Mouse (Mus musculus): Measurements from ENCODE around the gene Pip5k1c.

Pip5k1c gene

GRCm38 (mm10) chr10:81323141-81323775 is 30.5 kb downstream of the Pip5k1c start:
- no peak for DNase-seq (ENCODE audit: low read depth, low spot score)

GRCm38 (mm10) chr10:81323791-81324530 is 31.2 kb downstream of the Pip5k1c start:
- DNase-seq (ENCODE audit: low read depth, low spot score): no peak

DNA sequence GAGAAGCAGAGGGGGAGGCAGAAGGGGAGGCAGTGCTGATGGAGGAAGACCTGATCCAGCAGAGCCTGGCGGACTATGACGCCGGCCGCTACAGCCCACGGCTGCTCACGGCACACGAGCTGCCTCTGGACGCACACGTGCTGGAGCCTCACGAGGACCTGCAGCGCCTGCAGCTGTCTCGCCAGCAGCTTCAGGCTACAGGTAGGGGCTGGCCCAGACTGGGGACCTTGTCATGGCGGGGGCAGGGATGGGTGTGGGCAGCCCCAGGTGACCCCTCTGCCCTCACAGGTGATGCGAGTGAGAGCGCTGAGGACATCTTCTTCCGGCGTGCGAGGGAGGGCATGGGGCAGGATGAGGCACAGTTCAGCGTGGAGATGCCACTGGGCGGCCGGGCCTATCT is 32.4 kb downstream of the Pip5k1c start:
- DNase-seq (ENCODE audit: low read depth, low spot score): no peak

DNA sequence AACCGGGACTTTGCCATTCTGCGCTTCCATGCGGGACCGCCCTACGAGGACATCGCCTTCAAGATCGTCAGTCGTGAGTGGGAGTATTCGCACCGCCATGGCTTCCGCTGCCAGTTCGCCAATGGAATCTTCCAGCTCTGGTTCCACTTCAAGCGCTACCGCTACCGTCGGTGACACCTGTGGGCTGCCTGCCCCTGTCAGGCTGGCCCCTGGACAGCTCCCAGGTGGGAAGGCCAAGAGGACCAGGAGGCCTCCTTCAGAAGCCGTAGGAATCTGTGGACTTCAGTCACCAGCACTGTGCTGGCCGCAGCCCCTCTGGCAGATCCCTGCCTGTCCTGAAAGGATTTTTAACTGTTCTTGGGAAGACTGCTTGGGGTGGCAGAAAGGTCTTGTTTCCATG is 33.0 kb downstream of the Pip5k1c start:
- DNase-seq (ENCODE audit: low read depth, low spot score): no peak

DNA sequence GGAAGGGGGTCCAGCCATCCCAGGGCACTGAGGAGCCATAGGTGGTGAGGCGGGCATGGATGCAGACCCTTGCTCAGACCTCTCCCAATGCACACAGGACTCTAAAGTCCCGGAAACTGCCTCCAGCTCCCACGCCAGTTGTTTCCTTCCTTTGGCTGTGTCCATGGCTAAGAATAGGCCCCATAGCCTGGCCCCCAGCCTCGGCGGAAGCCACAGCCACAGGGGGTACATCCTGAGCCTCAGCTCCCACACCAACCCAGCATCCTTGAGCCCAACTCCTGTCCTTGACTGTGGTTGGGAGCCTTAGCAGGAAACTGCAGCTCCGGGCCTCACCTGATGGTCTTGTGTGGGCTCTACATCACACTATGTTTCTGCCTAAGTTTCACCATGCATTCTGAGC is 34.1 kb downstream of the Pip5k1c start:
- DNase-seq (ENCODE audit: low read depth, low spot score): no peak

DNA sequence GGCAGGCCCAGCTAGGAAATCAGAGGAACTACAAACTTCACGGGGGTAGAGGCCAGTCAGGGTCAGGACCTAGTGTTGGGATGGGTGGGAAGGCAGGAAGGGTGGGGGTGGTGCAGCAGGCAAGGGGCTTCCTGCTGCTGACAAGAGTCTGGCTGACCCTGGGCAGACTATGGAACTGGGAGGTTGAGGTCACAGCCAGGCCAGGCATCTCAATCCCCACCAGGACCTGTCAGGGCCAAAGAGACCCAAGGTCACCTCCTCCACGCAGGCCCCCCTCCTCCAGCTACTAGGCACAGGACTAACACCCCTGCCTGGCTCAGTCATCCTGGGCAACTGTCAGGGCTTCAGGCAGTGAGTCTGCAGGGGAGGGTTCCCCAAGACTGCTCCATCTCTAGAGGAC is 35.2 kb downstream of the Pip5k1c start:
- no peak for DNase-seq (ENCODE audit: low read depth, low spot score)

GRCm38 (mm10) chr10:81328386-81328785 is 35.6 kb downstream of the Pip5k1c start, which contains the start of gene Tbxa2r:
Gene Tbxa2r (plus strand): TSS chr10:81328731.
- DNase-seq (ENCODE audit: low read depth, low spot score): no peak

DNA sequence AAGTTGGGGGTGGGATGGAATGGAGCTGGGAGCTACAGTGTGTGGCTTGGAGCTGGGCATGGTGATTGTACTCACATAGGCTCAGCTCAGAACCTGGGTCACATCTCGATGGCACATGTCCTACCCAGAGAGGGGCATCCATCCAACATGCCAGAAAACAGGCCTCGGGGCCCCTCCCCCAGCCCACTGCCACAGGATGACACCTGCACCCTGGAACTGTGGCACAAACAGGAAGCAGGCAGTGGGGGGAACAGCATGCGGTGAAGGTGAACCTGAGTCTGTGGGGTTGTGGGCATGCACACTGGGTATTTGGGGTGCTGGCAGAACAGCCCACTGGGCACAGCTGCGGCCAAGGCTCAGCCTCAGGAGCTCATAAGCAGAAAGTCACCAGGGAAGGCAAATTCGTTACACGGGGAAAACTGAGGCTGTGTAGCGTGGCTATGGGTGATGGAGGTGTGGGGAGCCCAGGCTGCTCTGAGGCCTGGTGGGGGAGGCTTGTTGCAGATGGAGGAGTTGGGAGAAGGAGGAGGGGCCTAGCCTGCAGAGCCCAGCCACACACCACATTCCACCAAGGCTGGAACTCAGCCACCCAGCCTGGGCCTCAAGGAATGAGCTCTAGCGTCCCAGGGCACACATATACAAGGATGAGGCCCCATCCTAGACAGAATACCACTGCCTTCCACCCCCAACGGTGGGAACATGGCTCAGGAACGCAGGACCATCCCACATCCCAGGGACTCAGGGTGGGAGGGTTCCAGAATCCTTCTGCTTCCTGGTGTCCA is 36.6 kb downstream of the Pip5k1c start:
- DNase-seq (ENCODE audit: low read depth, low spot score): no peak

GRCm38 (mm10) chr10:81330007-81330406 is 37.2 kb downstream of the Pip5k1c start:
- no peak for DNase-seq (ENCODE audit: low read depth, low spot score)

DNA sequence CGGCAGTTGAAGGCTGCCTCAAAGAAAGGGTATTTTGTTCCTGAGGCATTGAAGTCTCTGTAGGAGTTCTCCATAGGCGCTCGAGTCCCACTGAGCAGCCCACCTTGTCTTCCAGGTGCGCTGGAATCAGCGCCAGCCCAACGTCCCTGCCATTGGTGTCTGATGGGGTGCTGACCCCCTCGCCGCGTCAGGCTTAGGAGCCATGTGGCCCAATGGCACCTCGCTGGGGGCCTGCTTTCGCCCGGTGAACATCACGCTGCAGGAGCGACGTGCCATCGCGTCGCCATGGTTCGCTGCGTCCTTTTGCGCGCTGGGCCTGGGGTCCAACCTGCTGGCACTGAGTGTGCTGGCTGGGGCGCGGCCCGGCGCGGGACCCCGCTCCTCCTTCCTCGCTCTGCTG is 39.5 kb downstream of the Pip5k1c start:
- DNase-seq (ENCODE audit: low read depth, low spot score): no peak

DNA sequence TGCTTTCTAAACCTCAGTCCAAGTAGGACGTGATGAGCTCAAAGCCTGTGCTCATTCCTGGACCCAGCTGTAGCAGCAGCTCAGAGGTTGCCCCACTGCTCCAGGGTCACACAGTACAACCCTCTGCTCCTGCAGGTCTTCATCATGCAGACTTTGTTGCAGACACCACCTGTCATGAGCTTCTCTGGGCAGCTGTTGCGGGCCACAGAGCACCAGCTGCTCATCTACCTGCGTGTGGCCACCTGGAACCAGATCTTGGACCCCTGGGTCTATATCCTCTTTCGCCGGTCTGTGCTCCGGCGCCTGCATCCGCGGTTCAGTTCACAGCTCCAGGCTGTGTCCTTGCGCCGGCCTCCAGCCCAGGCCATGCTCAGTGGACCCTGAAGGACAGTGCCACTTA is 41.6 kb downstream of the Pip5k1c start:
- no peak for DNase-seq (ENCODE audit: low read depth, low spot score)

- no peak for DNase-seq (ENCODE audit: low read depth, low spot score)
Measured at GRCm38 (mm10) chr10:81335393-81336340, 42.9 kb downstream of the Pip5k1c start.

DNA sequence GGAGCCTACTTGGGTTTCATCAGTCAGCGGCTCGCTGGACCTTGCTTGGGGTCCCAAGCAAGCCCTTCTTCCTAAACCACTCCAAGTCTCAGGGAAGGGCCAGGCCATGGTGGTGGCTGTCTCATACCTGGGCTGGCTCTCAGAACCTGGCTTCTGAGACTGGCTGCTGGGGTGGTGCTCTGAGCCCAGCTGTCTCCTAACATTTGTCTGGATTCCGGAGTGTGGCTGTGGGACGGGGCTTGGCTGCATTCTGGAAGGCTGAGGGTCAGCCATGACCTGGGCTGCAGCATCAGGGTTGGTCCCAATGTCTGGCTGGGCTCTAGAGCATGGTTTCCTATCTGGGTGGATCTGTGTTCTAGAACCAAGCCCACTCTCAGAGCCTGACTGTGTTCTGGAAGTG is 43.8 kb downstream of the Pip5k1c start:
- DNase-seq (ENCODE audit: low read depth, low spot score): no peak

- DNase-seq (ENCODE audit: low read depth, low spot score): no peak
Measured at GRCm38 (mm10) chr10:81340551-81341332, 48.0 kb downstream of the Pip5k1c start.

- no peak for DNase-seq (ENCODE audit: low read depth, low spot score)
Measured at GRCm38 (mm10) chr10:81341333-81341949, 48.7 kb downstream of the Pip5k1c start.

DNA sequence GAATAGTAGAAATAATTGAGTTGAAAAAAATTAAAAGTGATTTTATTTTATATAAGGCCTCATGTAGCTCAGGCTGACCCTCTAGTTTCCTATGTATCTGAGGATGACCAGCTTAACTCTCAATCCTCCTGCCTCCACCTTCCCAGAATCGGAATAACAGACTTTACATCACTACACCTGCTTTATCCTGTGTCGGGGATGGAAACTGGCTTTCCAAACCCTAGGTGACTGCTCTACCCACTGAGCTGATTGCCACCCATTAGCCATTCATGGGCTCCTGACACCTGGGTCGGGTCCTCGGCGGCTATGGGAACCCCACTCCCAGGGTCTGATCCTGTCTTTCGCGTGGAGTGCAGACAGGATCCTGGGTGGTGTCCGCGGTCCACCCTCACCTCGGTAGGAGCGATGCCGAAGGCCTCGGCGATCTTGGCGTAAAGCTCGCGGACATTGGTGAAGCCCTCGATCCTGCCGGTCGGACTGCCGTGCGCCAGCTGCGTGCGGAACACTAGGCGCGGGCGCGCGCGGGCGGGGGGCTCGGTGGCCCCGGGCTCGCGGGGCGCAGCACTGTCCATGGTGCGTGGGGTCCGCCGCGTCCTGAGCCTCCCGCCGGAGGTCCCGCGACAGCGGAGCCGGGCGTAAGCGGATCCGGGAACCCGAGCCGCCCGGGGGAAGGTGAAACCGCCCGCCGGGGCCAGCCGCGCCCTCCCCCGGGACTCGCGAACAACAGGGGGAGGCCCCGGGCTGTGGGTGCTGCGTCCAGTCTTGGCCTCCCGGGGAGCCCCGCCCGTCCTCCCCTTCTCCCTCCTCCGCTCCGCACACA is 50.1 kb downstream of the Pip5k1c start, which contains the start of gene Gipc3:
Gene Gipc3 (minus strand): TSS at position 581 of the 820 bp plus-strand sequence.
- DNase-seq (ENCODE audit: low read depth, low spot score): no peak

- no peak for DNase-seq (ENCODE audit: low read depth, low spot score)
Measured at GRCm38 (mm10) chr10:81344421-81345161, 51.8 kb downstream of the Pip5k1c start.

- DNase-seq (ENCODE audit: low read depth, low spot score): no peak
Measured at GRCm38 (mm10) chr10:81345162-81345534, 52.4 kb downstream of the Pip5k1c start.

Data from forelimb bud, embryonic 11.5 days (tissue).